Mouse (Mus musculus) forelimb bud, embryonic 11.5 days (tissue): ENCODE data around the gene Ctrc.
"Not testable (repeated sequence)": the region's sequence is repeated elsewhere in the genome, so short reads cannot be mapped to it uniquely, and the experiment has no call there.

Source experiments
- DNase-seq: peaks from one replicate; pipeline ENCODE4 v3.0.0-alpha.2; 2012; ENCODE audit warnings: low read depth, low spot score

Ctrc gene

DNA sequence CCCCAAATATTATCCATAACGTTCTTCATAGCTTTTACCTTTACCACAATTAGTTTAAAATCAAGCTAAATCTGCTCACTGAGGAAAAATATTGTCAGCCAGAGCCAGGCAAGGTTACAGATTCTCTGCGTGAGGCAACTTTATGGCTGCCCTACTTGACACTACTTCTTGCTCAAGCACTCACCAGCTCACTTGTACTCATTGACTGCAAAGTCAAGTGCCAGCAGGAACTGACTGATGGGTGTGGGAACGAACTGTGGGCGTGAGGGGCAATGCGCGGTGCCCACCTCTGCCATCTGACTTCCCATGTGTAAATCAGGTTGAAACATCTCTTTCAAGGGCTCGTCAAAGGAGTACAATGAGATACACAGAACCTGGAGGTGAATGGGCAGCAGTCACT, 58.7 kb downstream of the Ctrc start:
- DNase-seq: no peak

DNA sequence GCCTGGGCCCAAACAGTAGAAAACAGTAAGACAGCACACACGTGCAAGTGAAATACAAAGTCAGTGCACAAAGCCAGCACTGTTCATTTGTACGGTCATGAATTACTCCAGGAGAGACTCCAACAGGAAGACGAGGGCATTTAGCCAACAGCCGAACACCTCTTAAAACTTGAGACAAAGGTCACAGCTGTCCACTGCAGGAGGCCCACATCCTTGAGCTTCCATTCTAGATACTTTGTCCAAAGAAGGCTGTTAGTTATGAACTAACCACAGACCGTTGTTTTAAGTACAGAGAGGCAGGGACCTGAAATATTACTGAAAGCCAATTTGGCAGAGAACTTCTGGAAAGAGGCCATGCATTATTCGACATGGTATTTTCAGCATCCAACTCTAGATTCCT, 59.1 kb downstream of the Ctrc start:
- DNase-seq: no peak

DNA sequence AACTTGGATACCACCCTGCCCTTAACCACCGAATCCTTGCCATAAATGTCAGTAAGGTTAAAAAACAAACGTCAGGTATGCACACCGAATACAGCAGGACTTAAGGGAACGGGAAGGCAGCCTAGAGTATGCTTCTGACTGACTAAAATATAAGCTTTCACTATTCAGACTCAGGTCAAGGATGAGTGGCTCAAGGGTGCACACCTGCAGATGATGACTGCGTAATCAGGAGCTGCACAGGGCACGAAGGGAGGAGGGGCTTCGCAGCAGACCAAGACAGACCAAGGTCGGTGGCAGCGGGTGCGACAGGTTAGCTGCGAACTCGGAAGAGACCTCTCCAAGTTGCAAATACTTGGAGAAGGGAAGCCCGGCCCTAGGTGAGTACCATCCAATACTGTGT, 60.0 kb downstream of the Ctrc start:
- DNase-seq: no peak

DNA sequence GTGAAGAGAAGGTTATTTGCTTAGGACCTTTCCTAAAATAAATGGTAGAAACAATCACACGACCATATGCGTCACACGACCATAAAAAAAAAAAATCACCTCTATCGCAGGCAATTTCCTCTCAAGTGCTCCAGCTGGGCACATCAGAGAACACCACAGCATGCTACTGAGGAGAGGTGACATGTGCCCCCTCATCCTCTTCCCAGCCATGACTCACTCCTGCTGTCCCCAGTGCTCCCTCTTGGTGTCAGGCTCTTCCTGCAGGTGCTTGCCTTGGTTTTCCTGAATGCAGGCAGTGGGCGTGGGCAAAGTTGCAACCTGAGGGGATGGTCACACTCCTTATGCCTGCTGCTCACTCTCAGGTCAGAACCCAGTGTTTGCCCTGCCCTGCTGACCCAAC, 61.3 kb downstream of the Ctrc start:
- no peak for DNase-seq

DNA sequence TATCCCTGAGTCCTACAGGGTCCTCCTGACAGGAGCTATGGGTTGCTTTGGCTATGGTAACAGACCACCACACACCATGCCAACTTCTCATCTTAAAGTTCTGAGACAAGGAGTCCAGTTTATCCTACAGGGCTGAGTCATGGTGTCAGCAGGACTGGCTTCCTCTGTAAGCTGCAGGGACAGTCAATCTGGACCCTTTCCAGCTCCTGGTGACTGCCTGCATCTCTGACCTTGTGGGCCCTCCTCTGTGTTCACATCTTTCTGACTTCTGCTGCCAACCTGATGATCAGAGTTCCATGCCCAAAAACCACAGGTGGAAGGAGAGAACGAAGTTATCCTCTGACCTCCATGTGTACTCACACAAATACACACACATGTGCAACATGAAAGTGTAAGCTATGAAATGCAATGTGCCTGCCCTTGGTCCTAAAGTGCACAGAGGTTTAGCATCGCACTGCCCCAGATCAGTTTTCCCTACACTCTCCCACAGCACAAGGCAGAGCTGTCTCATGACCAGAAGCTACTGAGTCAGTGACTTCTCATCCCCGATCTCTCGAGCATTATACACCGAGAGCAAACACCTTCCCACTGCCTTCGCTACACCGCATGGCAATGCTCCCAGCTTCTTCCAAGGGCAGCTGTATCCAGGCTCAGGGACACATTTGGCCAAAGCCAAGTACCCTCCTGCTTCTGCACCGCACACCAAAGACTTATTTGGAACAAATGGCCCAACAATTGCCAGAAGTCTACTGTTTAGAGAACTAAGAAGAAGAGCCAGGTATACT, 64.8 kb downstream of the Ctrc start:
- DNase-seq: no peak

DNA sequence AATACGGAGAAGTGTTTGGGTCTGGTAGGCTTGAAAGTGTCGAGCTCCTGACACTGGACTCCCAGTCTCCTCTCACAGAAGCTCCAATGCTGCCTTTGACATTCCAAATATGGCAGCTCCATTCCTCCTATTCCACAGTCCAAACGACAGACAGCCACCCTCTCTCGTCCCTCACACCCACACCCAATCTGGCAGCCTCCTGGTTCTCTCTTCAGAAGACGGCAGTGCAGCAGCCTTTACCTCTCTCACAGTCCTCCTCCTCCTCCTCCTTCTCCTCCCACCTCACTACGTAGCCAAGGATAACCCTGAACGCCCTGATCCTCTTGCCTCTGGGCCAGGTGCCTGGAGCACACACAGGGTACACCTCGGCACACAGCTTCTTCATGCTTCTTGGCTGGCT, 66.3 kb downstream of the Ctrc start:
- DNase-seq: no peak

DNA sequence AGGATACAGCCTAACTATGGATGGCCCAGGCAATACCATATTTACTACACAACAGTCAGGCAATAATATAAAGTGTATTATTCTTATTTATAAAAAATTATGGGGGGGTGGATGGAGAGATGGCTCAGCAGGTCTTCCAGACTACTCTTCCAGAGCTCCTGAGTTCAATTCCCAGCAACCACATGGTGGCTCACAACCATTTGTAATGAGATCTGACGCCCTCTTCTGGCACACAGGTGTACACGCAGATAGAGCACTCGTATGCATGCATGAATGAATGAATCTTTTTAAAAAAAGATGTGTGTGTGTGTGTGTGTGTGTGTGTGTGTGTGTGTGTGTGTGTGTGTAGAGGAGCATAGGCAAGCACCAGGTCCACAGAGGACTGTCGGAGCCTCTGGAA, 73.1 kb downstream of the Ctrc start:
- DNase-seq: not testable (repeated sequence)

DNA sequence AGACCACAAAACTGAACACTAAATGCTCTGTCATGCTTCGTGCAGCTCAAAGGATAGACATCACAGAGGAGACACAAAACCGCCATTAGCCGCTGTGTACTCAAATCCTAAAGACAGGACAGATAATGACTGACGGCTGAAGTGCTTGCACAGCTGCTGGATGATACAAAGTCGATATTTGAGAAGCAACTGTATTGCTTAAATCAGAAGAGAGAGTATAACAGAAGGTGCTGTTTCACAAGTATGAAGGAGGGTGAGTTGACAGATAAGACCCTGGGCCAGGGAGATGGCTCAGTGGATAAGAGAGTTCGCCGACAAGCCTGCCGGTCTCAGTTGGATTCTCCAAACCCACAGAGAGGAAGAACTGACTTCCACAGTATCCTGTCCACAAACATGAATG, 74.3 kb downstream of the Ctrc start:
- DNase-seq: no peak

DNA sequence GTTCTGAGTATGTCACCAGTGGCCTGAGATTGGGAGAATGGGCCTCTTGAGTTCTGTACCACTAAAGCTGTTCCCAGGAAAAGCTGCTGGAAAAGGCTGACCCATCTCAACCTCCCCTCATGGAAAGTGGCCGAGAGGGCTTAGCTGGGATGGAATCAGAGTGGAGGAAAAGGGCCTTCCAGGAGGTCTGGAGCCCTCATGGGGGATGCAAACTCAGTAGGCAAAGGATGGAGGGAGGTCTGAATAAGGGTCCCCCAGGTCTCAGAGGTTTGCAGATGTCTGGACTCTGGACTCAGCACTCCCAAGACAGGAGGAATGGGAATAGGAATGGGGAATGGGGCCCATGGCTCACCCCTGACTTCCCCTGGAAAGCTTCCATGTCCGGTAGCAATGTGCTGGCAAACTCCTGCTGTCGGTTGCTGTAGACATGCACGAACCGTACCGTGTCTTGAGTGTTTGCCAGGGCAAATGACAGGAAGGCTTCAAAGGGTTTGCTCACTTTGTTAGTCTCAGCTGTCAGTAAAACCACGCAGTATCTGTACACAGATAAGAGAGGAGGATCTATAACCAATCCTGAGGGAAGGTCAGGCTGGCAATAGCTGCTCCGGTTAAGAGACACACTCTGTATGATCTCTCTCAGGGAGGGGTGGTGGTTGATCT, 76.5 kb downstream of the Ctrc start:
- DNase-seq: no peak

DNA sequence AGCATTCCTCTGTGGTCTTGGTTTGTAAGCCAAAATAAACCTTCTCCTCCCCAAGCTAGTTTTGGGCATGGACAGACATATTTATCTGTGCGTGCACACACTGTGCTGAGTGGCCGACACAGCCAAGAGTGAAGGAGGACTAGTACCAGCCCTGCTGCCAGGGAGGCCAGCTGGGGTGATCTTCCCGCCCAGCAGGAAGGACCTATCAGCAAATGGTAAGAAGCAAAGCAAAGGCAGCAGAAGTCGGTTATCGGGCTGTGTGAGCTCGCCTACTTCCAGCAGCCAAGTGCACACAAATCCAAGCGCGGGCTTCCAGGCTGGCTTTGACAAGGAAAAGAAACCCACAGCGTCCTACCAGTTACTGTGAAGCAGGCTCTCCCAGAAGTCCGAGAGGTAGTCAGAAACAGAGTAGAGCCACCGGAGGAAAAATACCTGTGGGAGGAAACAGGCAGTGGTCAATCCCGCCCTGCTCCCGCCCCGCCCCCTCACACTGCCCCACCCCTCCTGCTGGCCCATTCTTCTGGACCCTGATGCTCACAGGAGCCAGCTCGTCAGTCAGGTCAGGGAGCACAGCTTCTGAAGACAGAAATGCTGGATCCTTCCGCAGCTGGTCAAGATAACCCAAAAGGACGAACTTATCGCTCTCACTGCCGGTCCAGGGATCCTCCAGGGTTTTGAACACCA, 78.7 kb downstream of the Ctrc start:
- DNase-seq: no peak

DNA sequence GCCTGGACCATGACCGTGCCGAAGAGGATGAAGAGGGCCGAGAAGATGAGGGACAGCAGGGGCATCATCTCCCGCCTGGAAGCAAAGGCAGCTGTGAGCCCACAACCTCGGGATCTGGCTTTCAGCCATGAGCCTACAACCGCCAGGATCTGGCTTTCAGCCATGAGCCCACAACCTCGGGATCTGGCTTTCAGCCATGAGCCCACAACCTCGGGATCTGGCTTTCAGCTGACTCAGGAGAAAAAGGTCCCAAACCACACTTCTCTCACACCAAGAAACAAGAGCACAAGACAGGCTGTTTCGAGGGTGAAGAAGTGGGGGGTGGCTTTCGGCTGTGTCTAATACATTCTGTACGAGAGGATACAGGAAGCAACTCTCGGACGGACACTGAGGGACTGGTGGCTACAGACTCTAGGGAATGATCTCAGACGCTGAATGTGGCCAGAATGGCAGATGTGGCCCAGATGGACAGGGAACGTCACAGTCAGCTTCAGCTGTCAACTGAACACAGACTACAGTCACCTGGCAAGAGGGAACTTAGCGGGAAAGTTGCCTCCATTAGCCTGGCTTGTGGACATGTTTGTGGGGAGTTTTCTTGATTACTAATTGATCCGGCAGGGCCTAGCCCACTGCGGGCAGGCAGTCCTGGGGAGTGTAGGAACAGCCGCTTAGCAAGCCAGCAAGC, 79.3 kb downstream of the Ctrc start:
- no peak for DNase-seq

DNA sequence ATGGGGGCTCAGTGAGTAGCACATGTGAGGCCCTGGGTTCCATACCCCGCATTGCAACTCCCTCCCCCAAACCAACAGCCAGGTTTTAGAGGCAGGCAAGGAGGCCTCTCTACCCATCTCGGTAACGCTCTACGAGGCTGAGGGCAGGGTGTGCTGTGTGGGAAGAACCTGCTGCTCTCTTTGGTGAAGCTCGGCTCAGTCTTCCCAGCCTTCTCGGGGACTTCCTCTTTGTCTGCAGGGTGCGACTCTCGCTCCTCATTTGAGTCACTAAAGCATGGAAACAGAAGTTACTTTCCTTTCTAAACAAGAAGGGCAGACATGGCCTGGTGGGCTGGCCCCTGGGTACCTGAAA, 79.9 kb downstream of the Ctrc start:
- DNase-seq: no peak

DNA sequence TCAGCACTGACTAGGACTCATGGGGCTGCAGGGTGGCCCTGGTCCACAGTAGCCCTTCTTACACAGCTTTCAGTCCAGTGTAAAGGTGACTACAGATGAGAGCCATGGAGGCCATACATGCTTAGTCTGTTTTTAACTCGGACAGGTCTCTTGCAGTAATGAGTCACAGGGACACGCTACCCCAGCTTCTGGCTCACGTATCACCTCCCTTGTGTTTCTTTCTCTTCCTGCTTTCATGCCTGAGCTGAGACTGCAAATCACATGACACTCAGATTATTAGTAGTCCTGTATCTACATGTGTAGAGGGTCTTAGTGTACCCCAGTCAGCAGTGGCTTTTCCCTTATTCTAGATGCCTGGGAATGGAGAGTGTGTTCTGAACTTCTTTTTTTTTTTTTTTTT, 81.2 kb downstream of the Ctrc start:
- DNase-seq: no peak
